Mouse (Mus musculus) forebrain, embryonic 13.5 days (tissue): ENCODE data around the gene Angel2. TPM values are rescaled to one million over a fixed set of nuclear protein-coding genes. Genes with fewer than 3 reads are reported as not detected.
"Not testable (repeated sequence)": the region's sequence is repeated elsewhere in the genome, so short reads cannot be mapped to it uniquely, and the experiment has no call there.

Experiments
- ATAC-seq: fragments of 200-750 bp; cut with Nextera tagmentation; 2 replicates; pipeline ENCODE4 v1.8.0; 2017
- H3K27ac ChIP-seq: fragments of 300-500 bp; sonication (generic); 2 replicates; pipeline ENCODE4 v1.5.1; 2015; ENCODE audit warnings: inconsistent platforms, mild to moderate bottlenecking, moderate library complexity
- H3K27me3 ChIP-seq: fragments of 300-500 bp; sonication (generic); 2 replicates; pipeline ENCODE4 v1.6.1; 2015; ENCODE audit warnings: mild to moderate bottlenecking, inconsistent platforms
- H3K36me3 ChIP-seq: fragments of 300-500 bp; sonication (generic); 2 replicates; pipeline ENCODE4 v1.6.1; 2015; ENCODE audit warnings: mild to moderate bottlenecking, inconsistent platforms; ENCODE audit not compliant: poor library complexity, severe bottlenecking
- H3K4me1 ChIP-seq: fragments of 300-500 bp; sonication (generic); 2 replicates; pipeline ENCODE4 v1.6.1; 2015; ENCODE audit warnings: inconsistent platforms
- H3K4me2 ChIP-seq: fragments of 300-500 bp; sonication (generic); 2 replicates; pipeline ENCODE4 v1.6.1; 2015; ENCODE audit warnings: inconsistent platforms, mild to moderate bottlenecking, moderate library complexity
- H3K4me3 ChIP-seq: fragments of 300-500 bp; sonication (generic); 2 replicates; pipeline ENCODE4 v1.5.1; 2015; ENCODE audit warnings: mild to moderate bottlenecking, inconsistent platforms
- H3K9ac ChIP-seq: fragments of 300-500 bp; sonication (generic); 2 replicates; pipeline ENCODE4 v1.6.1; 2015; ENCODE audit warnings: mild to moderate bottlenecking, inconsistent platforms
- H3K9me3 ChIP-seq: fragments of 300-500 bp; sonication (generic); replicated peaks from 2 replicates; pipeline ENCODE4 v1.6.1; 2016; ENCODE audit warnings: inconsistent platforms
- WGBS: fragments of 180-500 bp; shearing (Covaris S2); methylation state at CpG from one replicate; pipeline ENCODE4 v1.1.7; 2015; 5-methylcytosine and 5-hydroxymethylcytosine counted together
- polyA plus RNA-seq: library from polyadenylated mRNA; unstranded; fragments of >200 nt; fragmentation: Nextera tagmentation; extraction: Ambion mirVana; gene quantifications from 2 replicates; pipeline ENCODE4 v1.2.1, GENCODE M21; 2015

The Angel2 gene
- 58.8 and 60.2 TPM in 2 replicates for polyA plus RNA-seq

GRCm38 (mm10) chr1:190924812-190925211 lies at the start of gene Angel2:
TSS of gene Angel2 (plus strand) at chr1:190925112.
- H3K27me3 ChIP-seq, H3K27ac ChIP-seq, H3K9ac ChIP-seq, H3K36me3 ChIP-seq, ATAC-seq, H3K9me3 ChIP-seq, H3K4me3 ChIP-seq, H3K4me2 ChIP-seq: not testable (repeated sequence)
- H3K4me1 ChIP-seq, result peaks cover 14% of the 10 kb centered on the region
- 83% methylated on average over 3 of the region's 3 CpGs for WGBS

DNA sequence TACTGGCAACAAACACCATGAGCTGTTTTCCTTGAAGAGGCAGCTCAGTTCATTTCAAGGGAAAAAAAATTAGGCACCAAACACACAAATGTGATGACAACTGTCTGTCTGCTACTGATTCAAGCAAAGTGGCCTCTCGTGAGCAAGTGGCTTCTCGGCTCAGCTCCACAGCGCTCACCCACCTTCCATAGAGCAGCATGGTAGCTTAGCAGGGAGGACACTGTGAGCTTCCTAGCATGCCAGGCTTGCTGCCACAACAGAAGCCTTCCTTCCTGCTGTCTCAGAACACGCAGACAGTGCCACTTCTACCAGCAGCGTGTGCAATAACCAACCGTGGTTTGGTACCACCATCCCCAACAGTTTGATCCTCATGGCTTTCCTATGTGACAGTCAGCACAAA lies 49.2 kb upstream of the Angel2 start:
- Histone ChIP-seq H3K36me3 (peaks cover 32% of the 10 kb centered on the region), H3K27me3 (no peaks in the 10 kb centered on the region)
- WGBS, result 93% methylated on average over 6 of the region's 6 CpGs

GRCm38 (mm10) chr1:190880638-190881037 lies 44.3 kb upstream of the Angel2 start:
- H3K27ac ChIP-seq, result no peak overlapping the region
- no peak overlapping the region for H3K4me2 ChIP-seq
- H3K27me3 ChIP-seq, result no peaks in the 10 kb centered on the region
- no peak for ATAC-seq
- 91% methylated on average over 6 of the region's 6 CpGs for WGBS
- no peak overlapping the region for H3K4me3 ChIP-seq
- no peak overlapping the region for H3K9ac ChIP-seq
- peaks cover 20% of the 10 kb centered on the region for H3K36me3 ChIP-seq
- H3K9me3 ChIP-seq, result no peaks in the 10 kb centered on the region
- no peaks in the 10 kb centered on the region for H3K4me1 ChIP-seq

More for the DNA sequence above, 49.2 kb upstream of the Angel2 start:
- no peaks in the 10 kb centered on the region for H3K9me3 ChIP-seq
- H3K9ac ChIP-seq, result no peak overlapping the region
- ATAC-seq, result no peak
- no peak overlapping the region for H3K4me2 ChIP-seq
- no peak overlapping the region for H3K4me3 ChIP-seq
- no peak overlapping the region for H3K27ac ChIP-seq
- H3K4me1 ChIP-seq, result no peaks in the 10 kb centered on the region

DNA sequence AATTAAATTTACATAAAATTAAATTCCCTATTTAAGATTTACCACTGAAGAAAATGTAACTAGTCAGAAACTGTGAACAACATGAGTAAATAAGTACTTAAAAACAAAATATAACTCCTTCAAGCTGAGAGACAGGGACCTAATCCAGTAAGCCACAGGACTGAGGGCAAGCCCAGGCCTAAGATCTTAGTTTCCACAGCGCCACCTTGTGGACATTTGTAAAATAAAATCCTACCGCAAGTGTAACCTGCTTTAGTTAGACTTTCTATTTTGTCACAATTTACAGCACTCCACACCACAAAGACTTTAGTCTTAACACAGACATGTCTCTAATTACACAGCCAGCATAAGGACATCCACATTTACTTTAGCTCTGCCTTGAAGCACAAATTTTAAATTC lies 43.5 kb upstream of the Angel2 start:
- Histone ChIP-seq H3K4me3 (no peak overlapping the region), H3K36me3 (peaks cover 26% of the 10 kb centered on the region), H3K4me2 (no peak overlapping the region), H3K9ac (no peak overlapping the region), H3K9me3 (no peaks in the 10 kb centered on the region), H3K4me1 (no peaks in the 10 kb centered on the region), H3K27ac (no peak overlapping the region), H3K27me3 (no peaks in the 10 kb centered on the region)
- ATAC-seq, result no peak
- 4% methylated on average over 2 of the region's 2 CpGs for WGBS

- WGBS, result 90% methylated on average over 4 of the region's 4 CpGs
- no peak overlapping the region for H3K4me3 ChIP-seq
- no peaks in the 10 kb centered on the region for H3K27me3 ChIP-seq
- no peaks in the 10 kb centered on the region for H3K4me1 ChIP-seq
- no peaks in the 10 kb centered on the region for H3K9me3 ChIP-seq
- peaks cover 51% of the 10 kb centered on the region for H3K36me3 ChIP-seq
- ATAC-seq, result no peak
- H3K9ac ChIP-seq, result no peak overlapping the region
- no peak overlapping the region for H3K4me2 ChIP-seq
- no peak overlapping the region for H3K27ac ChIP-seq
Observed at GRCm38 (mm10) chr1:190886014-190886413, 38.9 kb upstream of the Angel2 start.

DNA sequence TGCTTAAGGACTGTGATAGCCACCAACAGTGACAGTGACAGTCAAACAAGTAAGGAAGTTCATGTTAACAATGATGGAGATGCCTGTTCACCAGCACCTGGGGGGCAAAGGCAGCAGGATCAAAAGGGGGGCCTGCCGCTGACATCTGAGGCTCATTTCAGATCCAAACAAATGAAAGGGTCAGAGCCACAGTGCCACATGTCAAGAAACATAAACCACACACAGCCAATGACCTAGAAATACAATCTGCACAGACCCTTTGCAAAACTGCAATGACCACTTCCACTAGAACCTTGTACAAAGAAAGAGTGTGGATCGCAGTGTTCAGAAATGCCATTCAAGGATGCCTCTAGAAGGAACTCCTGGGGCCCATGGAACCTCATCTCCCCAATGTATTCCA lies 36.9 kb upstream of the Angel2 start:
- H3K4me3 ChIP-seq, result no peak overlapping the region
- no peak for ATAC-seq
- 92% methylated on average over 2 of the region's 2 CpGs for WGBS
- H3K9ac ChIP-seq, result no peak overlapping the region
- no peaks in the 10 kb centered on the region for H3K4me1 ChIP-seq
- H3K4me2 ChIP-seq, result no peak overlapping the region
- H3K9me3 ChIP-seq, result no peaks in the 10 kb centered on the region
- H3K36me3 ChIP-seq, result peaks cover 63% of the 10 kb centered on the region
- H3K27me3 ChIP-seq, result no peaks in the 10 kb centered on the region
- H3K27ac ChIP-seq, result no peak overlapping the region

- Histone ChIP-seq H3K36me3 (peaks cover 63% of the 10 kb centered on the region), H3K27me3 (no peaks in the 10 kb centered on the region), H3K9me3 (no peaks in the 10 kb centered on the region), H3K4me3 (no peak overlapping the region), H3K27ac (no peak overlapping the region), H3K9ac (no peak overlapping the region), H3K4me1 (no peaks in the 10 kb centered on the region), H3K4me2 (no peak overlapping the region)
- no peak for ATAC-seq
- WGBS, result 93% methylated on average over 16 of the region's 16 CpGs
Observed at GRCm38 (mm10) chr1:190888646-190889045, 36.3 kb upstream of the Angel2 start.

GRCm38 (mm10) chr1:190893559-190894167 lies 31.2 kb upstream of the Angel2 start:
- ATAC-seq, result no peak
- WGBS, result 82% methylated on average over 6 of the region's 6 CpGs
- Histone ChIP-seq H3K27ac (no peak overlapping the region), H3K36me3 (peaks cover 64% of the 10 kb centered on the region), H3K4me1 (no peaks in the 10 kb centered on the region), H3K4me3 (no peak overlapping the region), H3K4me2 (no peak overlapping the region), H3K27me3 (no peaks in the 10 kb centered on the region), H3K9me3 (no peaks in the 10 kb centered on the region), H3K9ac (no peak overlapping the region)

DNA sequence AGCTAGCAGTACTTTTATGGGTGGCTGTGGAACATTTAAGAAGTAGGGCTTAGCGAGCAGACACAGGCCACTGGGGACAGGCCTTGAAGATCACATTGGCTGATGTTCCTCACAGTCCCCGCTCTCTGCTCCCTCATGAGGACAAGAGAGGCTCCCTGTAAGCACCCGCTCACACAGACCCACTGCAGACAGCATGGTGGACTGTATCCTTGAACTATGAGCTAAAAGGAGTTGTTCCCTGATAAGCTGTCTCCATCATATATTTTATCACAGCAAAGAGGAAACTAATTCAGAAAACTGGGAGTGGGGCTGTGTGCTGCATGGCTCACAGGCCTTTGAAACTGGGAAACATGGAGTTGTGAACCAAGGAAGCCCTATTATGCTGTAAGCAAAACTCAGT lies 26.7 kb upstream of the Angel2 start:
- Histone ChIP-seq H3K4me1 (no peaks in the 10 kb centered on the region), H3K36me3 (peaks cover 55% of the 10 kb centered on the region), H3K9me3 (no peaks in the 10 kb centered on the region), H3K27me3 (no peaks in the 10 kb centered on the region), H3K27ac (no peak overlapping the region), H3K4me3 (no peak overlapping the region), H3K4me2 (no peak overlapping the region), H3K9ac (no peak overlapping the region)
- ATAC-seq, result no peak
- WGBS, result 97% methylated on average over 3 of the region's 3 CpGs

DNA sequence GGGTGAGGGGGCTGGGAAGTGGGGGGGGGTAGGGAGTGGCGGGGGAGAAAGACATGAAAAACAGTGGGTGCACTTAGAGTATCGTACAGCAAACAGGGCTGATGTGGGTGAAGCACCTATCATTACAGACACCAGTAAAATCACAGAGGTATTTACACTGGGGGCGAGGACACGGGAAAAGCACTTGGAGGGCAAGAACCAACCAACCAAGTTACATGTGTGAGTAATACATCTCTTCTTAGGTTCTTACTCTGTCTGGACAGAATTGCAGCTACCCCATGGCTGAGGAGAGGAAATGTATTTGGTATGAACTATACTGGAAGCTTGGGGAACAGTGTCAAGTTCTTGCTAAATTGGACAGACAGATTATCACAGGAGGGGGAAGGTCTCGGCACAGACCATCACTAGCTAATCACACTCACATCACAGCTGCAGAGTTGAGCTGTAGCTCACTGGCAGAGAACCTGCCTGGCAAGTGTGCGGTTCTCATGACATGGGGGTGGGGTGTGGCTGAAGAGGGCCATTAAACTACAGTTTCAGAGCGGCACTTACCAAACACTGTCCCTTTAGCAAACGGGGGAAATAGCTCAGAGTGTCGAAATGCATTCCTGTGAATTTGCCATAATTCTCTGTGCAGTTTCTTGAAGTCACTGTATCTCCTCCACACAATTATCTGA lies 25.9 kb upstream of the Angel2 start:
- H3K4me1 ChIP-seq, result no peaks in the 10 kb centered on the region
- H3K27me3 ChIP-seq, result no peaks in the 10 kb centered on the region
- no peak overlapping the region for H3K4me3 ChIP-seq
- H3K36me3 ChIP-seq, result peaks cover 63% of the 10 kb centered on the region
- no peak for ATAC-seq
- H3K27ac ChIP-seq, result no peak overlapping the region
- no peak overlapping the region for H3K9ac ChIP-seq
- H3K4me2 ChIP-seq, result no peak overlapping the region
- H3K9me3 ChIP-seq, result no peaks in the 10 kb centered on the region
- 88% methylated on average over 9 of the region's 9 CpGs for WGBS

DNA sequence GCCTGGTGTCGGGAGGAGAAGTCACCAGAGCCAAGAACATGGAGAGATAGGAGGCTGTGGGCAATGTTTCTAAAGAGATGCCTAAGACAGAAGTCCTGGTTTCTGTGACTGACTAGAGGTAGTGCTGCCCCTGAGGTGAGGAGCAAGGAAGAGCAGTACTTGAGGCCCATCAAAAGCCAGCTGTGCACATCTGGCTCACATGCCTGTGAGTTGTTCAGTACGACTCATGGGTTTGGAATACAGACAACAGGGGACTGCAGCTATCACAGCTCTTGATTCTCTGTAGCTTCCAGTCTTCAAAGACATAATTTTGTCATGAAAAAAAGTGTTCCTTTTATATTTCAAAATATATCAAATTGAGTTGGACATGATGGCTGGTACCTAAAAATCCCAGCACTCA lies 23.8 kb upstream of the Angel2 start:
- H3K27me3 ChIP-seq, result no peaks in the 10 kb centered on the region
- ATAC-seq, result no peak
- no peak overlapping the region for H3K4me2 ChIP-seq
- no peak overlapping the region for H3K9ac ChIP-seq
- H3K36me3 ChIP-seq, result peaks cover 56% of the 10 kb centered on the region
- H3K4me1 ChIP-seq, result no peaks in the 10 kb centered on the region
- H3K27ac ChIP-seq, result no peak overlapping the region
- no peak overlapping the region for H3K4me3 ChIP-seq
- no peaks in the 10 kb centered on the region for H3K9me3 ChIP-seq
- WGBS, result 76% methylated on average over 2 of the region's 2 CpGs

DNA sequence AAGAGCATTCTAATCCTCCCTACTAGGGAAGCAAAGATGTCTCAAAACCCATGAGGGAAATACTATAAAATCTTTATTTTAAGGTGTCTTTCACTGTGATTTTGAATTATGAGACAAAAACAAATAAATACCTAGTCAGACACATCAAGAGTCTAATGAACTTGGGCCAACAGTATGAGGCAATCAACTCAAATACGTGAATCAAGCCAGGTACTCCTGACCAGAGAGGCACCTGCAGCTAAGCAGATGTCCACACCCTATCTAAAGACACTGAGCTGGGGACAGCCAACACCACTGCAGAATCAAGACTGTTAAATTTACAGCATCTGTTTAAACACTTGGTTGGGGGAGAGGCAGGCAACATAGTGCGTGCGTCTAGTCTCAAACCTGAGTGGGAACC lies 20.8 kb upstream of the Angel2 start:
- Histone ChIP-seq H3K4me1 (0 out of 2 replicates have a peak, but pooled peaks cover 5% of the 10 kb centered on the region), H3K4me3 (no peak overlapping the region), H3K27ac (no peak overlapping the region), H3K27me3 (no peaks in the 10 kb centered on the region), H3K9ac (no peak overlapping the region), H3K36me3 (peaks cover 30% of the 10 kb centered on the region), H3K4me2 (no peak overlapping the region), H3K9me3 (no peaks in the 10 kb centered on the region)
- 94% methylated on average over 3 of the region's 3 CpGs for WGBS
- no peak for ATAC-seq

DNA sequence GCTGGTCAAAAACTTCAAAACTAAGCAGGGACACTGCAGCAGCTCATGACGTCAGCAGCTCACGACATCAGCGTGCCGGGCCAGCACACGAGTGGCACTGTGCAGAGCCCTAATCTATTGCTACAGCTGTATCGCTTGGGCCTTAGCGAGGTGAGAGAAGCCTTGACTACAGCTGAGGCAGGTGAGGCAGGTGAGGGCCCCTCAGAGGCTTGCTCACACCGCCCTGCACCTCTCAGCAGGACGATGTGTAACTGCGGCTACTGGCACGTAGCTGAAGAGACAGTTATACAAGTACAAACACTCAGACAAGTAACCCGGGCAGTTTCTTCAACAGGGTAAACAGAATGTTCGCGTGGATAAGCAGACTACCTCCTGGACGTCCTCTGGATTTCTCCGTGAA lies 20.2 kb upstream of the Angel2 start:
- H3K4me2 ChIP-seq, result no peak overlapping the region
- H3K36me3 ChIP-seq, result peaks cover 26% of the 10 kb centered on the region
- H3K27me3 ChIP-seq, result no peaks in the 10 kb centered on the region
- no peak for ATAC-seq
- 0 out of 2 replicates have a peak, but pooled peaks cover 5% of the 10 kb centered on the region for H3K4me1 ChIP-seq
- H3K9me3 ChIP-seq, result no peaks in the 10 kb centered on the region
- H3K4me3 ChIP-seq, result no peak overlapping the region
- WGBS, result 91% methylated on average over 16 of the region's 16 CpGs
- H3K27ac ChIP-seq, result no peak overlapping the region
- H3K9ac ChIP-seq, result no peak overlapping the region
